Mouse (Mus musculus) erythroblast, adult 5-6 weeks (primary cell): ENCODE measurements around the gene March11. TPM values are rescaled to one million over a fixed set of nuclear protein-coding genes. Genes with fewer than 3 reads are reported as not detected.

Experiments
- ATAC-seq: replicated peaks from 2 replicates; pipeline ENCODE4 v1.8.0; 2016; ENCODE audit warnings: moderate number of reproducible peaks, mild to moderate bottlenecking, moderate TSS enrichment, inconsistent platforms; ENCODE audit not compliant: poor library complexity, low FRiP score, severe bottlenecking
- total RNA-seq, 2 experiments: library from RNA; stranded (forward) in 1 of 2; stranded (reverse) in 1 of 2; fragments of 150-400 nt in 1 of 2; fragments of 200-764, 138-1000 nt in 1 of 2; gene quantifications; 2 replicates each; pipeline versions ENCODE4 v1.2.3 to v1.2.4; 2015 to 2017; ENCODE audit warnings: low replicate concordance in 2 of 2

Gene March11
- total RNA-seq (2015; ENCODE audit: low replicate concordance) (not detected in 2 replicates), total RNA-seq (2017; ENCODE audit: low replicate concordance) (not detected in 2 replicates)

GRCm38 (mm10) chr15:26308629-26309230, at the start of gene March11:
TSS of gene March11 (plus strand) at chr15:26309048.
- ATAC-seq, result no peak

GRCm38 (mm10) chr15:26262336-26262735, 46.5 kb upstream of the March11 start:
- ATAC-seq, result no peak

GRCm38 (mm10) chr15:26269596-26269995, 39.3 kb upstream of the March11 start:
- ATAC-seq, result no peak

- no peak for ATAC-seq
Measured at GRCm38 (mm10) chr15:26276035-26276511, 32.8 kb upstream of the March11 start.

GRCm38 (mm10) chr15:26276608-26277007, 32.2 kb upstream of the March11 start:
- ATAC-seq, result no peak

GRCm38 (mm10) chr15:26291871-26292270, 17.0 kb upstream of the March11 start:
- no peak for ATAC-seq

- ATAC-seq, result no peak
Measured at GRCm38 (mm10) chr15:26292811-26293210, 16.0 kb upstream of the March11 start.

- ATAC-seq, result no peak
Measured at GRCm38 (mm10) chr15:26293215-26293614, 15.6 kb upstream of the March11 start.

- no peak for ATAC-seq
Measured at GRCm38 (mm10) chr15:26298668-26299067, 10.2 kb upstream of the March11 start.

- no peak for ATAC-seq
Measured at GRCm38 (mm10) chr15:26309291-26309931, 563 bp downstream of the March11 start.

GRCm38 (mm10) chr15:26319866-26320265, 11.0 kb downstream of the March11 start:
- no peak for ATAC-seq

- no peak for ATAC-seq
Measured at GRCm38 (mm10) chr15:26320402-26320801, 11.6 kb downstream of the March11 start.

GRCm38 (mm10) chr15:26322804-26323203, 14.0 kb downstream of the March11 start:
- ATAC-seq, result no peak

- no peak for ATAC-seq
Measured at GRCm38 (mm10) chr15:26327157-26327556, 18.3 kb downstream of the March11 start.

GRCm38 (mm10) chr15:26335791-26336190, 26.9 kb downstream of the March11 start:
- no peak for ATAC-seq

- no peak for ATAC-seq
Measured at GRCm38 (mm10) chr15:26337775-26338174, 28.9 kb downstream of the March11 start.

GRCm38 (mm10) chr15:26338343-26338742, 29.5 kb downstream of the March11 start:
- ATAC-seq, result no peak

GRCm38 (mm10) chr15:26340490-26340889, 31.6 kb downstream of the March11 start:
- ATAC-seq, result no peak

- ATAC-seq, result no peak
Measured at GRCm38 (mm10) chr15:26340966-26341365, 32.1 kb downstream of the March11 start.

- no peak for ATAC-seq
Measured at GRCm38 (mm10) chr15:26344329-26344728, 35.5 kb downstream of the March11 start.

GRCm38 (mm10) chr15:26353656-26354055, 44.8 kb downstream of the March11 start:
- no peak for ATAC-seq
